Mouse (Mus musculus) thymus, postnatal 14 days (tissue): ENCODE data around the gene Gm12216.

Experiments
- DNase-seq: peaks from one replicate; pipeline ENCODE4 v3.0.0; 2021

The Gm12216 gene

GRCm38 (mm10) chr11:53734970-53735681, 123.9 kb downstream of the Gm12216 start:
- DNase-seq = no peak

DNA sequence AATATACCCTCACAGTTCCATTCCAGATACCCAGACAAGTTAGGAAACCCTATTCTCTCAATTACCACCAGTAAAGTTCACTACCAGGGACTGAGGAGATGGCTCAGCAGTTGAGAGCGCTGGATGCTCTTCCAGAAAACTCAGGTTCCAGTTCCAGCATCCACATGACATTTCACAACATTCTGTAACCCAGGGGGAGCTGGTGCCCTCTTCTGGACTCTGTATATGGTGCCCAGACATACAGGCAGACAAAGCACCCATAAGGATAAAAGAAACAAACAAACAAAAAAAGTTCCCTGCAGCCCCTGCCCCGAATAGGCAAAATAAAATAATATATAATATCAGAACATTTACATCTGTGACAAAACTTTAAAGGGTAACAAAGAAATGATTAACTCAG, 124.6 kb downstream of the Gm12216 start:
- DNase-seq = no peak

DNA sequence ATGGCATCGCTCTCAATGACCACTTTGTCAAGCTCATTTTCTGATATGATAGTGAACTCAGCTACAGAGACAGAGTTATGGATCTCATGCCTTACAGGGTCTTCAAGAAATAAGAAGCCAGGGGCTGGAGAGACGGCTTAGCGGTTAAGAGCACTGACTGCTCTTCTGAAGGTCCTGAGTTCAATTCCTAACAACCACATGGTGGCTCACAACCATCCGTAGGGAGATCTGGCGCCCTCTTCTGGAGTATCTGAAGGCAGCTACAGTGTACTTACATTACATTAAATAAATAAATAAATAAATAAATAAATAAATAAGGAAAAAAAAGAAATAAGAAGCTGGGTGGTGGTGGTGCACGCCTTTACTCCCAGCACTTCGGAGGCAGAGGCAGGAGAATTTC, 125.2 kb downstream of the Gm12216 start:
- no peak for DNase-seq
